Mouse (Mus musculus): ENCODE measurements around the gene Nek6. TPM values are rescaled to one million over a fixed set of nuclear protein-coding genes. Genes with fewer than 3 reads are reported as not detected.

Nek6 gene
- total and polyA plus RNA-seq, 3 experiments, result 3.7 to 5.4 TPM; not detected in 1

DNA sequence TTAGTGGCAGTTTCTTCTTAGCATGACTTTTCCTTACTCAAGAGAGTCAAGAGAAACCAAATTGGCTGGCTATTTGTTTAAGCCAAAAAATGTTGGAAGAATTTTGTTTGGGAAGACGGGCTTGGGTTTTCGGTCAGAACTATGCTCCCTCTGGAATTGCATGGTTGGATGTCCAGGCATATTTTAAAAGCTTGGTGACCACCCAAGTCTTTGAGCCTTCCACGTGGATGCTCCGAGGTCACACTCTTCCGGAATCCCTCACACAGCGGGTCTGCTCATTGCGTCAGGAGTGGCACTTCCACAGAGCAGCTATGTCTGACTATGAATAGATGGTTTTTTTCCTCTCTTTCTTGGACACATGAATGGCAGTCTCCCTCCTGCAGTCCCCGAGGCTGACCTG is 23.6 kb downstream of the Nek6 start:
- H3K27me3 ChIP-seq (ENCODE audit: control insufficient read depth in 1 of 2, insufficient read depth in 2 of 2, low read length in 2 of 2), result no peaks in the 10 kb centered on the region
- H3K27ac ChIP-seq (ENCODE audit: control insufficient read depth, low read depth, low read length), result no peak overlapping the region
- H3K4me3 ChIP-seq (ENCODE audit: control insufficient read depth in 1 of 2, insufficient read depth in 1 of 2, low read depth in 2 of 2, low read length in 2 of 2), result no peak overlapping the region
- no peak for TF ChIP-seq CHD1 (IDR thresholded peaks at IDR 0.05; ENCODE audit: low read depth, low read length)
- no peak for TF ChIP-seq SIN3A (IDR thresholded peaks at IDR 0.05; ENCODE audit: low read length)
- TF ChIP-seq HCFC1 (IDR thresholded peaks at IDR 0.05; ENCODE audit: low read depth, low read length), result no peak
- no peak for TF ChIP-seq TAL1 (IDR thresholded peaks at IDR 0.05; ENCODE audit: low read length)
- TF ChIP-seq MAX (IDR thresholded peaks at IDR 0.05; ENCODE audit: low read length), result no peak
- TF ChIP-seq POLR2AphosphoS5 (IDR thresholded peaks at IDR 0.05; ENCODE audit: borderline replicate concordance, low read depth, low read length), result no peak
- no peak for TF ChIP-seq ZC3H11A (IDR thresholded peaks at IDR 0.05; ENCODE audit: low read depth, low read length)
- TF ChIP-seq BHLHE40 (IDR thresholded peaks at IDR 0.05; ENCODE audit: borderline replicate concordance, low read depth, low read length), result no peak
- TF ChIP-seq RAD21 (IDR thresholded peaks at IDR 0.05; ENCODE audit: low read depth, low read length), result no peak
- TF ChIP-seq CHD2 (IDR thresholded peaks at IDR 0.05; ENCODE audit: low read length), result no peak
- no peak for TF ChIP-seq NELFE (IDR thresholded peaks at IDR 0.05; ENCODE audit: low read depth, low read length)
- no peak for TF ChIP-seq RCOR1 (IDR thresholded peaks at IDR 0.05; ENCODE audit: low read depth, low read length)
- TF ChIP-seq MAFK (IDR thresholded peaks at IDR 0.05; ENCODE audit: borderline replicate concordance, low read depth, low read length), result no peak
- TF ChIP-seq E2F4 (IDR thresholded peaks at IDR 0.05; ENCODE audit: borderline replicate concordance, low read depth, low read length), result no peak
- no peak for TF ChIP-seq SMC3 (IDR thresholded peaks at IDR 0.05; ENCODE audit: low read depth, low read length)
- no peak for TF ChIP-seq TCF12 (IDR thresholded peaks at IDR 0.05; ENCODE audit: low read depth, low read length)
- TF ChIP-seq ZKSCAN1 (IDR thresholded peaks at IDR 0.05; ENCODE audit: low read depth, low read length), result no peak
- no peak for TF ChIP-seq NRF1 (IDR thresholded peaks at IDR 0.05; ENCODE audit: insufficient read depth, low read depth, low read length, poor library complexity, severe bottlenecking)
- TF ChIP-seq POLR2A (IDR thresholded peaks at IDR 0.05; ENCODE audit: control insufficient read depth in 1 of 2, insufficient read depth in 1 of 2, low read depth in 1 of 2, low read length in 2 of 2, poor library complexity in 1 of 2), result no peak
- TF ChIP-seq GABPA (IDR thresholded peaks at IDR 0.05; ENCODE audit: low read depth, low read length), result no peak
- DNase-seq (ENCODE audit: low read depth, low spot score), result no peak
- H3K79me2 ChIP-seq (ENCODE audit: control insufficient read depth, insufficient read depth, low read length, poor library complexity), result no peaks in the 10 kb centered on the region
- peaks cover 0 to 41% of the 10 kb centered on the region in 2 experiments; a peak in 2 of 4 replicates for H3K36me3 ChIP-seq (ENCODE audit: control insufficient read depth in 1 of 2, insufficient read depth in 2 of 2, low read length in 2 of 2)
- peaks cover 0 to 60% of the 10 kb centered on the region in 2 experiments; a peak in 3 of 4 replicates for H3K4me1 ChIP-seq (ENCODE audit: control insufficient read depth in 1 of 2, insufficient read depth in 2 of 2, low read length in 2 of 2)
- no peak overlapping the region for H3K9ac ChIP-seq (ENCODE audit: control insufficient read depth, low read depth, low read length, poor library complexity, severe bottlenecking)
- no peaks in the 10 kb centered on the region for H3K9me3 ChIP-seq (replicated peaks; ENCODE audit: insufficient read depth, low read length)

DNA sequence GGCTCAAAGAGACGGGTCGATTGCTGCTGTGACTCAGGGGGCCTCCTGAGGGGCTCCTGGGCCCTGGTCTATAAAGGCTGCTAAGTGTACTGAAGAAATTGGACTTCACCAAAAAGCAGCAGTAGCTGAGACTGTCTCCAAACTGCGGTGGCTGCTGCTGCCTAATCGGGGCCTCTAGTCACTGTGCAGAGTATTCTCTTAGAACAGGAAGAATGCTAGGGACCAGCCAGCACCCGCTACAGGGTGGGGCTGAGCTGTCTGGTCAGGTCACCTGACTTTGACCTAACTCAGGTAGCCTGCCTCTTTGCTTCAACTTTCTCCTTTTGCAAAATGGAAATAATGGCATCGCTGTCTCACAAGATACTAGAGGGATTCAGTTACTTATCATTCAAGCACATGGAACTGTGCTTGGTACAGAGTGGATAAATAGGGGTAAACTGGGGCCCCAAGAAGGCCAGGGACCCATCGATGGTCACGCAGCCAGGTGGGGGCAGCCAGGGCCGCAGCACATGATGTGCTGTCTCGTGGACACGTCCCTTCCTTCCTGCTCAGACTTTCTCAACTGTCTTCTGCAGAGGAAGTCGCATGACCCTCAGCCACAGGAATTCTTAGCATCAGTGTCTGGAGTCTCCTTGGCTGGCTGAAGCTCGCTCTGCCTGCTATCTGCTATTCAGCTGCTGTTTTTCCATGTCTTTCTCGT is 24.2 kb downstream of the Nek6 start:
- Histone ChIP-seq H3K27me3 (ENCODE audit: control insufficient read depth in 1 of 2, insufficient read depth in 2 of 2, low read length in 2 of 2) (no peaks in the 10 kb centered on the region), H3K4me3 (ENCODE audit: control insufficient read depth in 1 of 2, insufficient read depth in 1 of 2, low read depth in 2 of 2, low read length in 2 of 2) (no peak overlapping the region), H3K36me3 (ENCODE audit: control insufficient read depth in 1 of 2, insufficient read depth in 2 of 2, low read length in 2 of 2) (peaks cover 0 to 37% of the 10 kb centered on the region in 2 experiments; a peak in 2 of 4 replicates), H3K79me2 (ENCODE audit: control insufficient read depth, insufficient read depth, low read length, poor library complexity) (no peaks in the 10 kb centered on the region), H3K9ac (ENCODE audit: control insufficient read depth, low read depth, low read length, poor library complexity, severe bottlenecking) (no peak overlapping the region; the same call in 1 of the 2 replicates), H3K4me1 (ENCODE audit: control insufficient read depth in 1 of 2, insufficient read depth in 2 of 2, low read length in 2 of 2) (peaks cover 0 to 54% of the 10 kb centered on the region in 2 experiments; a peak in 3 of 4 replicates), H3K27ac (ENCODE audit: control insufficient read depth, low read depth, low read length) (peak overlapping the region; percentile 23; the same call in 1 of the 2 replicates), H3K9me3 (replicated peaks; ENCODE audit: insufficient read depth, low read length) (no peaks in the 10 kb centered on the region)
- TF ChIP-seq POLR2AphosphoS2 (IDR thresholded peaks at IDR 0.05; ENCODE audit: low read length), result no peak
- no peak for TF ChIP-seq RCOR1 (IDR thresholded peaks at IDR 0.05; ENCODE audit: low read depth, low read length)
- no peak for TF ChIP-seq SMC3 (IDR thresholded peaks at IDR 0.05; ENCODE audit: low read depth, low read length)
- TF ChIP-seq TCF12 (IDR thresholded peaks at IDR 0.05; ENCODE audit: low read depth, low read length), result no peak
- no peak for TF ChIP-seq MAFK (IDR thresholded peaks at IDR 0.05; ENCODE audit: borderline replicate concordance, low read depth, low read length)
- no peak for TF ChIP-seq POLR2AphosphoS5 (IDR thresholded peaks at IDR 0.05; ENCODE audit: borderline replicate concordance, low read depth, low read length)
- no peak for TF ChIP-seq MAZ (IDR thresholded peaks at IDR 0.05; ENCODE audit: low read depth, low read length)
- no peak for TF ChIP-seq ZC3H11A (IDR thresholded peaks at IDR 0.05; ENCODE audit: low read depth, low read length)
- TF ChIP-seq NRF1 (IDR thresholded peaks at IDR 0.05; ENCODE audit: insufficient read depth, low read depth, low read length, poor library complexity, severe bottlenecking), result no peak
- no peak; the same call in 1 of the 2 replicates for TF ChIP-seq TAL1 (IDR thresholded peaks at IDR 0.05; ENCODE audit: low read length)
- TF ChIP-seq USF2 (IDR thresholded peaks at IDR 0.05; ENCODE audit: borderline replicate concordance in 1 of 2, insufficient read depth in 1 of 2, low read depth in 1 of 2, low read length in 2 of 2), result no peak
- no peak for TF ChIP-seq E2F4 (IDR thresholded peaks at IDR 0.05; ENCODE audit: borderline replicate concordance, low read depth, low read length)
- TF ChIP-seq NELFE (IDR thresholded peaks at IDR 0.05; ENCODE audit: low read depth, low read length), result no peak
- TF ChIP-seq KAT2A (conservative IDR thresholded peaks at IDR 0.05; ENCODE audit: low read depth, low read length), result no peak
- no peak for TF ChIP-seq ZNF384 (IDR thresholded peaks at IDR 0.05; ENCODE audit: low read depth, low read length)
- no peak for TF ChIP-seq TBP (IDR thresholded peaks at IDR 0.05; ENCODE audit: low read depth, low read length)
- TF ChIP-seq CHD2 (IDR thresholded peaks at IDR 0.05; ENCODE audit: low read length), result no peak
- TF ChIP-seq MYC (IDR thresholded peaks at IDR 0.05; ENCODE audit: low read depth, low read length), result no peak
- TF ChIP-seq JUND (IDR thresholded peaks at IDR 0.05; ENCODE audit: low read depth, low read length), result no peak
- no peak for TF ChIP-seq EP300 (IDR thresholded peaks at IDR 0.05; ENCODE audit: low read depth in 1 of 2, low read length in 2 of 2)
- DNase-seq (ENCODE audit: low read depth, low spot score), result peak; percentile 17

Measured in MEL (cell line).